Mouse (Mus musculus) telencephalon, adult 2 months (tissue): ENCODE data around the gene Ttc27.

ENCODE experiments used
- DNase-seq: peaks from one replicate; pipeline ENCODE4 v3.0.0-alpha.2; 2011; ENCODE audit warnings: low read depth, low spot score

Gene Ttc27

GRCm38 (mm10) chr17:74875740-74876139, 158.2 kb downstream of the Ttc27 start:
- no peak for DNase-seq

GRCm38 (mm10) chr17:74876954-74877353, 159.4 kb downstream of the Ttc27 start:
- no peak for DNase-seq

- no peak for DNase-seq
These were observed 162.2 kb downstream of the Ttc27 start for GRCm38 (mm10) chr17:74879768-74880167.

GRCm38 (mm10) chr17:74887039-74887438, 169.5 kb downstream of the Ttc27 start:
- DNase-seq: no peak

GRCm38 (mm10) chr17:74888836-74889534, 171.5 kb downstream of the Ttc27 start:
- DNase-seq: no peak

GRCm38 (mm10) chr17:74889535-74890117, 172.1 kb downstream of the Ttc27 start:
- DNase-seq: no peak

GRCm38 (mm10) chr17:74902453-74902852, 184.9 kb downstream of the Ttc27 start:
- no peak for DNase-seq

- DNase-seq: no peak
These were observed 186.1 kb downstream of the Ttc27 start for GRCm38 (mm10) chr17:74903411-74904331.

GRCm38 (mm10) chr17:74904332-74904687, 186.8 kb downstream of the Ttc27 start:
- DNase-seq: no peak

GRCm38 (mm10) chr17:74904956-74905355, 187.4 kb downstream of the Ttc27 start:
- DNase-seq: no peak

GRCm38 (mm10) chr17:74912995-74913394, 195.5 kb downstream of the Ttc27 start:
- DNase-seq: no peak
